Mouse (Mus musculus) liver, adult 2 months (tissue): ENCODE data around the gene Pomt1. TPM values are rescaled to one million over a fixed set of nuclear protein-coding genes. Genes with fewer than 3 reads are reported as not detected.

Source experiments
- DNase-seq: peaks from one replicate; pipeline ENCODE4 v3.0.0-alpha.2; 2011; ENCODE audit warnings: low read depth, low spot score; ENCODE audit errors: extremely low read depth
- H3K27ac ChIP-seq: fragments of 200-500 bp; replicated peaks from 2 replicates; pipeline ENCODE4 v1.5.1; 2012; ENCODE audit warnings: low read depth, mild to moderate bottlenecking, control low read depth, inconsistent platforms, low read length; ENCODE audit not compliant: insufficient read depth
- H3K27me3 ChIP-seq: fragments of 200-500 bp; 2 replicates; pipeline ENCODE4 v1.6.1; 2012; ENCODE audit warnings: mild to moderate bottlenecking, moderate library complexity, low read length, inconsistent platforms; ENCODE audit not compliant: control insufficient read depth, insufficient read depth
- H3K36me3 ChIP-seq: fragments of 200-500 bp; 2 replicates; pipeline ENCODE4 v1.6.1; 2012; ENCODE audit warnings: low read length, inconsistent platforms; ENCODE audit not compliant: control insufficient read depth, insufficient read depth
- H3K4me1 ChIP-seq: fragments of 200-500 bp; 2 replicates; pipeline ENCODE4 v1.6.1; 2011; ENCODE audit warnings: low read length; ENCODE audit not compliant: control insufficient read depth, insufficient read depth
- H3K4me3 ChIP-seq: fragments of 200-500 bp; 2 replicates; pipeline ENCODE4 v1.5.1; 2011; ENCODE audit warnings: low read depth, mild to moderate bottlenecking, control low read depth, low read length, moderate library complexity; ENCODE audit not compliant: insufficient read depth
- H3K79me2 ChIP-seq: fragments of 200-500 bp; 2 replicates; pipeline ENCODE4 v1.6.1; 2012; ENCODE audit warnings: inconsistent platforms, mild to moderate bottlenecking, low read length, moderate library complexity; ENCODE audit not compliant: control insufficient read depth, insufficient read depth
- H3K9ac ChIP-seq: fragments of 200-500 bp; 2 replicates; pipeline ENCODE4 v1.6.1; 2012; ENCODE audit warnings: low read depth, mild to moderate bottlenecking, control low read depth, inconsistent platforms, low read length
- CTCF ChIP-seq: fragments of 200-500 bp; IDR thresholded peaks from 2 replicates; pipeline ENCODE4 v1.5.1; 2011; ENCODE audit warnings: low read depth, low read length, control low read depth
- POLR2A ChIP-seq: fragments of 200-500 bp; IDR thresholded peaks from 2 replicates; pipeline ENCODE4 v1.6.1; 2011; ENCODE audit warnings: low read length, control low read depth; ENCODE audit not compliant: insufficient read depth; ENCODE audit errors: extremely low read depth
- WGBS: fragments of 180-500 bp; shearing (Covaris S2); methylation state at CpG from one replicate; pipeline ENCODE4 v1.1.7; 2018; 5-methylcytosine and 5-hydroxymethylcytosine counted together
- polyA plus RNA-seq: library from polyadenylated mRNA; depleted of rRNA; stranded (reverse); fragments of >200 nt; gene quantifications from 2 replicates; pipeline ENCODE4 v1.2.3, GENCODE M21; 2012
- total RNA-seq: library from RNA; depleted of rRNA; stranded (reverse); fragments of >200 nt; gene quantifications from 2 replicates; pipeline ENCODE4 v1.2.3, GENCODE M21; 2014

Gene Pomt1
- total and polyA plus RNA-seq, 2 experiments, result 10.9 to 21.5 TPM

DNA sequence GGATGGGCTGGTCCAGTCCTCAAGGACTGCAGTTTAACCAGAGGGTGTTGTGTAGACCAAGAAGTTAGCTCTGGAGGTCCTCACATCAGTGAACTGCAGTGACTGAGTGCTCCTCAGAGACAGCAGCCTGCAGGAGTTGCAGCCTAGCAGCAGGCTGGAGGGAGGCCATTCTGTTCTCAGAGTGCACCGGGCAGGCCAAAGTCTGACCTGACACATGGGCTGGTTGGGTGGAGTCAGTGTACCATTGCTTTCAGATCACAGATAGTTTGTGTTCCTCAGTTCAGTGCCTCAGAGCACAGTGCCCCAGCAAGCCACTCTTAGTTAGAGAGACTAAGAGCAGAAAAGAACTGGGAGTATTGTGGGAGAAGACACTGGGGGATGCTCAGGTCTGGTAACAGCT lies 28.7 kb upstream of the Pomt1 start:
- DNase-seq, result peak; percentile 30
- TF ChIP-seq CTCF (no peak), POLR2A (no peak)
- WGBS, result 30% methylated on average over 1 of the region's 1 CpGs
- Histone ChIP-seq H3K36me3 (peaks cover 27% of the 10 kb centered on the region), H3K27ac (no peak overlapping the region), H3K4me1 (no peaks in the 10 kb centered on the region), H3K79me2 (no peaks in the 10 kb centered on the region; the same call in 1 of the 2 replicates), H3K4me3 (no peak overlapping the region), H3K9ac (no peak overlapping the region), H3K27me3 (no peaks in the 10 kb centered on the region)

DNA sequence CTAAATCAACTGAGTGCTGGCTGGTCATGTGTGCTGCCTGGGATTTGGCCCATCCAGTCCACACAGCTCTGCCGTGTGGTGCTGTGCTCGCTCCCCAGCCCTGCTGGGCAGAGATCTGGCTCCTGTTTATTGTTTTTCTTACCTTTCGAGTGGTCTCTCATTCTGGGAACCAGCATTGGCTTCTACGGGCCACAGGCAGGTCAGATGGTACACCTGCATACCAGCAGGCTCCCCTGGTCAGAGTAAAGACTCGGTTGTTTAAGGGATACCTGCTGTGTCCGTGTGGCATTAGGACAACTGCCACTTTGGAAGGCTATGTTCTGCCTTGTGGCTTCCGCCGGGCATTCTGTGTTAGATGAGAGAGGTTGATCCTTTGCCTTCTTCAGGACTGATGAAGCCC lies 24.7 kb upstream of the Pomt1 start:
- no peaks in the 10 kb centered on the region for H3K79me2 ChIP-seq
- H3K9ac ChIP-seq, result no peak overlapping the region
- no peaks in the 10 kb centered on the region for H3K27me3 ChIP-seq
- H3K36me3 ChIP-seq, result peaks cover 27% of the 10 kb centered on the region
- WGBS, result 93% methylated on average over 8 of the region's 8 CpGs
- no peak overlapping the region for H3K4me3 ChIP-seq
- TF ChIP-seq CTCF, result no peak
- no peaks in the 10 kb centered on the region for H3K4me1 ChIP-seq
- H3K27ac ChIP-seq, result no peak overlapping the region
- no peak for DNase-seq

DNA sequence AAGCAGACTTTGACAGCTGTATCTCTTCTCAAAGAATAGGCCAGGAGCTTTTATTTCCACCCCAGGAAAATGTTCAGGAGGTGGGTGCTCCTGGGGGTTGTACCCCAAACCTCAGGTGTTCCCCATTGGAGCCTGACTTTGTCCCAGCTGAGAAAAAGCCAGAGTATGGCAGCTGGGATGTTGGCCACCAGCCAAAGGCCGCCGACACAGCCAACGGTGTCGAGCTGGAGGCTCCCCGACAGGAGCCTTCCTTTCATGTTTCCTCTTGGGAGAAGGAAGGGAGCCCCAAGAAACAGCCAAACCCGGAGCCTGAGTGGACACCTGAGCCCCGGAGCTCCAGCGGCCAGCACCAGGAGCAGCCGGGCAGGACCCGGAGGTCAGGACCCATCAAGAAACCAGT lies 23.4 kb upstream of the Pomt1 start:
- no peak overlapping the region for H3K4me3 ChIP-seq
- peaks cover 30% of the 10 kb centered on the region for H3K36me3 ChIP-seq
- TF ChIP-seq CTCF (no peak), POLR2A (no peak)
- H3K27ac ChIP-seq, result no peak overlapping the region
- H3K27me3 ChIP-seq, result no peaks in the 10 kb centered on the region
- H3K79me2 ChIP-seq, result no peaks in the 10 kb centered on the region
- no peak for DNase-seq
- 68% methylated on average over 10 of the region's 10 CpGs for WGBS
- no peak overlapping the region for H3K9ac ChIP-seq
- no peaks in the 10 kb centered on the region for H3K4me1 ChIP-seq

DNA sequence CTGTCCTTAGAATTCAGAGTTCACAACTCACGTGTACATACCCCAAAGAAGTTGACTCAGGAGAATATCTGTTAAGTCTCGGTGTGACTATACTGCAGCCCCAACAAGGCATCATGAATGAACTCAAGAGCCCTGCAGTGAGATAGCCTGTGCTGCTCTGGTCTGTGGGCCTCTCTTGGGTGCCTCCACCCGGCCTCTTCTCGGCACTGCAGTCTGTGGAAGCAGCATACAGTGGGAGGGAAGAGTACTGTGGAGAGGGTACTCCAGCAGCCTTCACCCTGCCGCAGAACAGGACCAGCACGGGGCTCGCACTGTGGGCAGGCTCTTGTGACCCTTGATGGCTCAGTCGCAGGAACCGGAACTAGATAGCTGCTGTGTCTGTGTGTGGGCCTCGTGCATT lies 20.8 kb upstream of the Pomt1 start:
- H3K36me3 ChIP-seq, result peaks cover 32% of the 10 kb centered on the region
- WGBS, result 86% methylated on average over 10 of the region's 10 CpGs
- H3K79me2 ChIP-seq, result no peaks in the 10 kb centered on the region
- H3K4me3 ChIP-seq, result no peak overlapping the region
- H3K27me3 ChIP-seq, result no peaks in the 10 kb centered on the region
- H3K27ac ChIP-seq, result no peak overlapping the region
- TF ChIP-seq CTCF (no peak), POLR2A (no peak)
- no peaks in the 10 kb centered on the region for H3K4me1 ChIP-seq
- DNase-seq, result no peak
- no peak overlapping the region for H3K9ac ChIP-seq

DNA sequence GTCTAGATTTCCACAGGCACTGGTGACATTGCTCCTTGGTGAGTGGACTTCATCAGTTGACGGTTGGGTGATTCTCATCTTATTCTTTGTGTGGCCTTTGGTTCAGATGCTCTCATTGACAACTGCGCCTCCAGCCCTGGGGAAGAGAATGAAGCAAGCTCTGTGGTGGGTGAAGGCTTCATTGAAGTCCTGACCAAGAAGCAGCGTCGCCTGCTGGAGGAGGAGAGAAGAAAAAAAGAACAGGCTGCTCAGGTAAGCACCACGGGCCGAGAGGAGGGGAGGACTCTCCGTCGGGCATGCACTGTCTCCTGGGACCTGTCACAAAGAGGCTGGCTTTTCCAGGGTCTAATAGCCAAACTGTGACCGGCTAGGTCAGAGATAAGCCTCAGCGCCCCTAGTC lies 19.9 kb upstream of the Pomt1 start:
- no peak overlapping the region for H3K9ac ChIP-seq
- WGBS, result 91% methylated on average over 10 of the region's 10 CpGs
- H3K79me2 ChIP-seq, result no peaks in the 10 kb centered on the region
- DNase-seq, result no peak
- no peaks in the 10 kb centered on the region for H3K4me1 ChIP-seq
- TF ChIP-seq POLR2A (no peak), CTCF (no peak)
- no peak overlapping the region for H3K27ac ChIP-seq
- no peaks in the 10 kb centered on the region for H3K27me3 ChIP-seq
- H3K4me3 ChIP-seq, result no peak overlapping the region
- peaks cover 30% of the 10 kb centered on the region for H3K36me3 ChIP-seq

DNA sequence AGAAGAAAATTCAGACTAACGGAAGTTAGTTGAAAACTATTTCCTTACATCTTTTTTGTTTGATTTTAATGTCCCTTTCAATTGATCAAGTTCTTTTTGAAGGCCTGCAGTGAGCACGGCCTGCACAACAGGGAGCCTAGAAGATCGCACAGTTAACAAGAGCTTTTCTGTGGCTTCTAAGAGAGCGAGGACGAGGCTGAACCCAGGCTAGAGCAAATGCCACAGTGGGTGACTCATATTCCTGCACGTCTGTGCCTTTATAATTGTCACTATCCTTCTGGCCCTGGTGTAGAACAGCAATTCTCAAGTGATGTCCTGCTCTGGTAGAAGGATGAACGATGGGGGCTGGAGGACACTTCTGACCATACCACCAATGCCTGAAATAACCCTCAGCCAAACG lies 18.7 kb upstream of the Pomt1 start:
- WGBS, result 92% methylated on average over 8 of the region's 8 CpGs
- TF ChIP-seq CTCF, result no peak
- no peak for TF ChIP-seq POLR2A
- Histone ChIP-seq H3K79me2 (no peaks in the 10 kb centered on the region), H3K4me3 (no peak overlapping the region), H3K36me3 (peaks cover 32% of the 10 kb centered on the region), H3K4me1 (no peaks in the 10 kb centered on the region), H3K9ac (no peak overlapping the region), H3K27me3 (no peaks in the 10 kb centered on the region), H3K27ac (no peak overlapping the region)
- no peak for DNase-seq
